Mouse (Mus musculus) thymus, adult 2 months (tissue): Measurements from ENCODE around the gene Celf1. TPM values are rescaled to one million over a fixed set of nuclear protein-coding genes. Genes with fewer than 3 reads are reported as not detected.
"Not testable (repeated sequence)": the region's sequence is repeated elsewhere in the genome, so short reads cannot be mapped to it uniquely, and the experiment has no call there.

ENCODE experiments used
- DNase-seq: peaks from one replicate; pipeline ENCODE4 v3.0.0; 2021
- H3K27ac ChIP-seq: fragments of 200-500 bp; 2 replicates; pipeline ENCODE4 v1.5.1; 2012; ENCODE audit warnings: low read length, control low read depth; ENCODE audit not compliant: control insufficient read depth, insufficient read depth
- H3K27me3 ChIP-seq: fragments of 200-500 bp; 2 replicates; pipeline ENCODE4 v1.6.1; 2012; ENCODE audit warnings: mild to moderate bottlenecking, low read length, moderate library complexity, mixed read lengths; ENCODE audit not compliant: control insufficient read depth, insufficient read depth
- H3K36me3 ChIP-seq: fragments of 200-500 bp; 2 replicates; pipeline ENCODE4 v1.6.1; 2012; ENCODE audit warnings: mild to moderate bottlenecking, low read length, moderate library complexity; ENCODE audit not compliant: control insufficient read depth, insufficient read depth
- H3K4me1 ChIP-seq: fragments of 200-500 bp; replicated peaks from 2 replicates; pipeline ENCODE4 v1.6.1; 2012; ENCODE audit warnings: low read length; ENCODE audit not compliant: control insufficient read depth, insufficient read depth
- H3K4me3 ChIP-seq: fragments of 200-500 bp; 2 replicates; pipeline ENCODE4 v1.5.1; 2012; ENCODE audit warnings: mild to moderate bottlenecking, low read length, control low read depth, moderate library complexity; ENCODE audit not compliant: control insufficient read depth, insufficient read depth
- CTCF ChIP-seq: fragments of 200-500 bp; IDR thresholded peaks from 2 replicates; pipeline ENCODE4 v1.5.1; 2012; ENCODE audit warnings: mild to moderate bottlenecking, control low read depth, low read length, moderate library complexity, borderline replicate concordance; ENCODE audit not compliant: control insufficient read depth, poor library complexity, insufficient read depth; ENCODE audit errors: extremely low read depth
- POLR2A ChIP-seq: fragments of 200-500 bp; IDR thresholded peaks from 2 replicates; pipeline ENCODE4 v1.6.1; 2012; ENCODE audit warnings: mild to moderate bottlenecking, low read length, control low read depth, moderate library complexity; ENCODE audit not compliant: control insufficient read depth, poor library complexity, insufficient read depth; ENCODE audit errors: extremely low read depth
- WGBS: fragments of 180-500 bp; shearing (Covaris S2); methylation state at CpG from one replicate; pipeline ENCODE4 v1.1.7; 2018; 5-methylcytosine and 5-hydroxymethylcytosine counted together
- polyA plus RNA-seq: library from polyadenylated mRNA; depleted of rRNA; stranded (reverse); fragments of >200 nt; gene quantifications from 2 replicates; pipeline ENCODE4 v1.2.3, GENCODE M21; 2012

Celf1 gene
- polyA plus RNA-seq, 1 experiment = 92.7 TPM

GRCm38 (mm10) chr2:91027391-91028214, 87.4 kb downstream of the Celf1 start:
- TF ChIP-seq CTCF = no peak
- no peak for TF ChIP-seq POLR2A
- WGBS = 93% methylated on average over 9 of the region's 9 CpGs
- Histone ChIP-seq H3K36me3 (no peaks in the 10 kb centered on the region), H3K27ac (no peak overlapping the region), H3K4me1 (no peaks in the 10 kb centered on the region), H3K27me3 (no peaks in the 10 kb centered on the region), H3K4me3 (no peak overlapping the region)
- no peak for DNase-seq

GRCm38 (mm10) chr2:91031216-91031615, 91.0 kb downstream of the Celf1 start:
- Histone ChIP-seq H3K27me3 (no peaks in the 10 kb centered on the region), H3K4me1 (no peaks in the 10 kb centered on the region), H3K4me3 (no peak overlapping the region), H3K27ac (no peak overlapping the region), H3K36me3 (no peaks in the 10 kb centered on the region)
- DNase-seq = no peak
- TF ChIP-seq POLR2A (no peak), CTCF (no peak)
- WGBS = 93% methylated on average over 4 of the region's 4 CpGs

- Histone ChIP-seq H3K27me3 (no peaks in the 10 kb centered on the region), H3K36me3 (no peaks in the 10 kb centered on the region), H3K4me3 (no peak overlapping the region), H3K4me1 (no peaks in the 10 kb centered on the region), H3K27ac (no peak overlapping the region)
- WGBS = 37% methylated on average over 3 of the region's 3 CpGs
- no peak for TF ChIP-seq CTCF
- no peak for TF ChIP-seq POLR2A
- no peak for DNase-seq
These were observed 92.8 kb downstream of the Celf1 start for GRCm38 (mm10) chr2:91033000-91033399.

GRCm38 (mm10) chr2:91035385-91035784, 95.2 kb downstream of the Celf1 start, which contains the start of gene Rapsn:
Rapsn (plus strand) TSS chr2:91035620.
- no peak for TF ChIP-seq CTCF
- TF ChIP-seq POLR2A = no peak
- no peak for DNase-seq
- WGBS = 86% methylated on average over 9 of the region's 9 CpGs
- H3K36me3 ChIP-seq = no peaks in the 10 kb centered on the region
- no peak within 1 kb of the TSS for H3K4me3 ChIP-seq
- no peaks in the 10 kb centered on the region for H3K4me1 ChIP-seq
- H3K27me3 ChIP-seq = no peaks in the 10 kb centered on the region
- no peak within 1 kb of the TSS for H3K27ac ChIP-seq

- Histone ChIP-seq H3K27me3 (no peaks in the 10 kb centered on the region), H3K36me3 (no peaks in the 10 kb centered on the region), H3K4me3 (no peak overlapping the region), H3K4me1 (peaks cover 24% of the 10 kb centered on the region), H3K27ac (no peak overlapping the region)
- no peak for DNase-seq
- TF ChIP-seq POLR2A (no peak), CTCF (no peak)
- WGBS = 70% methylated on average over 8 of the region's 8 CpGs
These were observed 101.6 kb downstream of the Celf1 start for GRCm38 (mm10) chr2:91041786-91042185.

GRCm38 (mm10) chr2:91042651-91043398, 102.6 kb downstream of the Celf1 start:
- Histone ChIP-seq H3K27me3 (no peaks in the 10 kb centered on the region), H3K36me3 (no peaks in the 10 kb centered on the region), H3K4me3 (peak overlapping the region; percentile 40), H3K4me1 (peaks cover 24% of the 10 kb centered on the region), H3K27ac (0 out of 2 replicates have a peak overlapping the region, but pooled peaks have one; percentile 0)
- WGBS = 6% methylated on average over 21 of the region's 21 CpGs
- TF ChIP-seq CTCF (no peak), POLR2A (no peak)
- peak; percentile 42 for DNase-seq

GRCm38 (mm10) chr2:91044727-91045126, 104.5 kb downstream of the Celf1 start:
- no peak overlapping the region for H3K4me3 ChIP-seq
- H3K27ac ChIP-seq = no peak overlapping the region
- no peaks in the 10 kb centered on the region for H3K27me3 ChIP-seq
- no peak for DNase-seq
- TF ChIP-seq CTCF (no peak), POLR2A (no peak)
- WGBS = 84% methylated on average over 13 of the region's 13 CpGs
- peaks cover 24% of the 10 kb centered on the region for H3K4me1 ChIP-seq
- no peaks in the 10 kb centered on the region for H3K36me3 ChIP-seq

- H3K27ac ChIP-seq, H3K27me3 ChIP-seq, H3K4me3 ChIP-seq, H3K36me3 ChIP-seq, DNase-seq: not testable (repeated sequence)
- WGBS = 89% methylated on average over 1 of the region's 1 CpGs
- peaks cover 24% of the 10 kb centered on the region for H3K4me1 ChIP-seq
These were observed 105.6 kb downstream of the Celf1 start for GRCm38 (mm10) chr2:91045805-91046204.
